Mouse (Mus musculus) cerebellum, adult 2 months (tissue): Measurements from ENCODE around the gene Zfp146. TPM values are rescaled to one million over a fixed set of nuclear protein-coding genes. Genes with fewer than 3 reads are reported as not detected.
"Not testable (repeated sequence)": the region's sequence is repeated elsewhere in the genome, so short reads cannot be mapped to it uniquely, and the experiment has no call there.

Experiments used
- DNase-seq, 2 experiments: peaks; one replicate each; pipeline ENCODE4 v3.0.0; 2021
- H3K27ac ChIP-seq: fragments of 200-500 bp; 2 replicates; pipeline ENCODE4 v1.5.1; 2012; ENCODE audit warnings: low read length, control low read depth, inconsistent platforms; ENCODE audit not compliant: insufficient read depth
- H3K27me3 ChIP-seq: fragments of 200-500 bp; 2 replicates; pipeline ENCODE4 v1.6.1; 2012; ENCODE audit warnings: inconsistent platforms, mild to moderate bottlenecking, low read length, moderate library complexity; ENCODE audit not compliant: control insufficient read depth, insufficient read depth
- H3K4me1 ChIP-seq: fragments of 200-500 bp; 2 replicates; pipeline ENCODE4 v1.6.1; 2011; ENCODE audit warnings: low read length; ENCODE audit not compliant: control insufficient read depth, insufficient read depth
- H3K4me3 ChIP-seq: fragments of 200-500 bp; replicated peaks from 2 replicates; pipeline ENCODE3; 2011; ENCODE audit warnings: mild to moderate bottlenecking, low read depth, low read length, control low read depth; ENCODE audit not compliant: insufficient read depth
- CTCF ChIP-seq: fragments of 200-500 bp; IDR thresholded peaks from 2 replicates; pipeline ENCODE4 v1.5.1; 2011; ENCODE audit warnings: low read depth, mild to moderate bottlenecking, control low read depth, low read length, moderate library complexity, borderline replicate concordance; ENCODE audit not compliant: insufficient read depth
- POLR2A ChIP-seq: fragments of 200-500 bp; IDR thresholded peaks from 2 replicates; pipeline ENCODE4 v1.6.1; 2011; ENCODE audit warnings: low read length, control low read depth, borderline replicate concordance; ENCODE audit not compliant: insufficient read depth
- WGBS: fragments of 180-500 bp; shearing (Covaris S2); methylation state at CpG from one replicate; pipeline ENCODE4 v1.1.7; 2018; 5-methylcytosine and 5-hydroxymethylcytosine counted together
- polyA plus RNA-seq: library from polyadenylated mRNA; depleted of rRNA; stranded (reverse); fragments of >200 nt; gene quantifications from 2 replicates; pipeline ENCODE4 v1.2.3, GENCODE M21; 2012; rRNA removed

Gene Zfp146
- 37.6 and 38.0 TPM in 2 replicates for polyA plus RNA-seq

- H3K27me3 ChIP-seq = no peaks in the 10 kb centered on the region
- H3K27ac ChIP-seq = peak within 1 kb of the TSS; percentile 92
- DNase-seq = peak; percentile 94 to 96
- H3K4me1 ChIP-seq = peaks cover 8% of the 10 kb centered on the region; the same call in 1 of the 2 replicates
- peak within 1 kb of the TSS; percentile 91 for H3K4me3 ChIP-seq
- TF ChIP-seq POLR2A = peak; percentile 92
- no peak for TF ChIP-seq CTCF
- under 1% methylated on average over 36 of the region's 36 CpGs for WGBS
Observed at GRCm38 (mm10) chr7:30169583-30170282, at the start of gene Zfp146. Zfp146 (minus strand) TSS chr7:30169750.

- no peak overlapping the region for H3K27ac ChIP-seq
- 78% methylated on average over 2 of the region's 2 CpGs for WGBS
- TF ChIP-seq POLR2A (no peak), CTCF (no peak)
Observed at GRCm38 (mm10) chr7:30217277-30217676, 47.7 kb upstream of the Zfp146 start.

GRCm38 (mm10) chr7:30216723-30217151 lies 47.2 kb upstream of the Zfp146 start:
- peak; percentile 82 to 83 for DNase-seq
- TF ChIP-seq POLR2A = peak; percentile 40; the same call in 1 of the 2 replicates
- TF ChIP-seq CTCF = peak; percentile 86
- H3K27me3 ChIP-seq = no peaks in the 10 kb centered on the region
- H3K4me1 ChIP-seq = peaks cover 7% of the 10 kb centered on the region; the same call in 1 of the 2 replicates
- H3K4me3 ChIP-seq = peak overlapping the region; percentile 28
- 1% methylated on average over 16 of the region's 16 CpGs for WGBS
- peak overlapping the region; percentile 35; the same call in 1 of the 2 replicates for H3K27ac ChIP-seq

More at GRCm38 (mm10) chr7:30217277-30217676, 47.7 kb upstream of the Zfp146 start:
- Histone ChIP-seq H3K4me3 (no peak overlapping the region), H3K4me1 (peaks cover 7% of the 10 kb centered on the region; the same call in 1 of the 2 replicates), H3K27me3 (no peaks in the 10 kb centered on the region)
- DNase-seq = no peak

DNA sequence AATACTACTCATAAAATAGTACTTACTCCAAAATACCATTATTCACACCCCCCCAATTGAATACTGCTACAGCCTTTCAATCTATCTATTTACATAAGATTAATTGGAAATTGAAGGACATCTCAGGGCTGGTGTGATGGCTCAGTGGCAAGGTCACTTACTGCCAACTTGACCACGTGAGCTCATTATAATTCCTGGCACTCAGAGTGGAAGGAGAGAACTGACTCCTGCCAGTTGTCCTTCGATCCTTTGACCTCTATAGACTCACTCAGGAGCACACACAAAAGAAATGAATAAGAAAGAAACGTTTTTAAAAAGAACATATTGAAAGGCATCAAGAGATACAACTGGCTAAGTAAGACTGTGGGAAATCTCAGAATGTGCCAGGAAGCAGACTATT lies 46.3 kb upstream of the Zfp146 start:
- no peak for DNase-seq
- peaks cover 7% of the 10 kb centered on the region; the same call in 1 of the 2 replicates for H3K4me1 ChIP-seq
- no peaks in the 10 kb centered on the region for H3K27me3 ChIP-seq
- H3K4me3 ChIP-seq = no peak overlapping the region
- no peak for TF ChIP-seq POLR2A
- no peak for TF ChIP-seq CTCF
- 40% methylated on average over 3 of the region's 3 CpGs for WGBS
- H3K27ac ChIP-seq = no peak overlapping the region

DNA sequence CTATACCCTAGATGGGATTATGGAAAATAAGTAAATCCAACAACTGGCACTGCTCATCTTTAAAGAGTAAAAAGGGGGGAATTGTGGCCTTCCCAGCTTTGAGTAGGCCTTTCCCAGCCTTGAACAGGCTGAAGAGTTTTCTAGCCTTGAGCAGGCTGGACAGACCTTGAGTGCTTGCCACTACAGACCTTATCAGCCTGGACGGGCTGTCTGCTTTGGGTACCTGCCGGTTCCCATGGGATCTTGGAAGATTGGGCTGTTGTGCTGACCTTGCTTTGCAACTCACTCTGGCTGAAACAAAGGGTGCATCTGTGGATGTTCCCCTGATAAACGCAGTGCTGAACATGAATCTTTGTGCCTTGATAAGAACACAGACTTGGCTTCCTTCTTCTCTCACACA lies 44.3 kb upstream of the Zfp146 start:
- no peaks in the 10 kb centered on the region for H3K27me3 ChIP-seq
- no peak overlapping the region for H3K4me3 ChIP-seq
- 92% methylated on average over 3 of the region's 3 CpGs for WGBS
- no peak overlapping the region for H3K27ac ChIP-seq
- DNase-seq = no peak
- H3K4me1 ChIP-seq = peaks cover 3% of the 10 kb centered on the region; the same call in 1 of the 2 replicates
- no peak for TF ChIP-seq CTCF
- no peak for TF ChIP-seq POLR2A

GRCm38 (mm10) chr7:30211025-30211424 lies 41.5 kb upstream of the Zfp146 start:
- Histone ChIP-seq H3K4me3 (no peak overlapping the region), H3K27me3 (no peaks in the 10 kb centered on the region), H3K27ac (no peak overlapping the region), H3K4me1 (no peaks in the 10 kb centered on the region)
- no peak for TF ChIP-seq POLR2A
- no peak for DNase-seq
- 28% methylated on average over 4 of the region's 4 CpGs for WGBS

DNA sequence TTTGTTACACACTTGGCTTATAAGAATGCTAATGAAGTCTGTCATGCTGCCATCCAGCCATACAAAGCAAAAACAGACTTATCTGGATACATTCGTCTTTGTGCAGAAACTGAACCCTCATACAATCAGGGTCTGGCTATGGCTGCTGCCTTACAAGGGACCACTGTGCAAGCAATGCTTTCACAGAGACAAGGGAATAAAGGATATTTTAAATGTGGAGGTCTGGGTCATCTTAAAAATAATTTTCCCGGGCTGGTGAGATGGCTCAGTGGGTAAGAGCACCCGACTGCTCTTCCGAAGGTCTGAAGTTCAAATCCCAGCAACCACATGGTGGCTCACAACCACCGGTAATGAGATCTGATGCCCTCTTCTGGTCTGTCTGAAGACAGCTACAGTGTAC lies 36.8 kb upstream of the Zfp146 start:
- WGBS = 61% methylated on average over 5 of the region's 5 CpGs

DNA sequence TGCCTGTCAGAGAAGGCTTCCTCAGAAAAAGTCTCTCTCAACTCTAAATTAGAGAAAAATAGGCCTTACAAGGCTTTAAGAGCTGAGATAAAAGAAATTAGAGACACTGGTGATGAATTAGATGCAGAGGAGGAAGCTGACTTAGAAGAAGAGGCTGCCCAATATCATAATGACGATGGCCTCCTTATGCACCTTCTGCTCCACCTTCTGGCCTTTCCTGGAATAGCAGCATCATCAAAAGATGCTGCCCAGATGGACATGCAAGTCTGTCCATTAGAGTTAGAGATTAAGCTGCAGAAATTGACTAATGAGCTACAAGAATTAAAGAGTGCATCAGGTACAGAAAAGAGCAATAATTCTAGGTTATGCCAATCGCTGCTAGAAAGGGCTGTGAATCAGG lies 35.8 kb upstream of the Zfp146 start:
- Histone ChIP-seq H3K27ac (no peak overlapping the region), H3K27me3 (no peaks in the 10 kb centered on the region), H3K4me3 (no peak overlapping the region), H3K4me1 (peaks cover 9% of the 10 kb centered on the region)
- TF ChIP-seq CTCF (peak; percentile 79), POLR2A (no peak)
- WGBS = 1% methylated on average over 2 of the region's 2 CpGs
- peak; percentile 80 for DNase-seq

More for the DNA sequence above, 36.8 kb upstream of the Zfp146 start:
- H3K4me3 ChIP-seq, H3K27ac ChIP-seq, H3K4me1 ChIP-seq, DNase-seq, H3K27me3 ChIP-seq: not testable (repeated sequence)
